Mouse (Mus musculus): ENCODE results near the gene Zfp729a.
"Not testable (repeated sequence)": the region's sequence is repeated elsewhere in the genome, so short reads cannot be mapped to it uniquely, and the experiment has no call there.

Gene Zfp729a

GRCm38 (mm10) chr13:67637294-67638007 is at the start of gene Zfp729a, which contains the start of gene Gm49345:
Gene Zfp729a, minus strand, starts transcription at chr13:67637791.
Gene Gm49345, minus strand, starts transcription at chr13:67637769.
- peak; percentile 92 for DNase-seq (ENCODE audit: low spot score)

GRCm38 (mm10) chr13:67686971-67687370 is 49.4 kb upstream of the Zfp729a start, which contains the start of gene Zfp738:
Gene Zfp738, minus strand, starts transcription at chr13:67687071.
- DNase-seq (ENCODE audit: low spot score) = no peak

- not testable (repeated sequence) for DNase-seq (ENCODE audit: low spot score)
Observed at GRCm38 (mm10) chr13:67683841-67684240, 46.2 kb upstream of the Zfp729a start.

- peak; percentile 88 for DNase-seq (ENCODE audit: low spot score)
Observed at GRCm38 (mm10) chr13:67682959-67683735, 45.6 kb upstream of the Zfp729a start.

- no peak for DNase-seq (ENCODE audit: low spot score)
Observed at GRCm38 (mm10) chr13:67674902-67675301, 37.3 kb upstream of the Zfp729a start.

- no peak for DNase-seq (ENCODE audit: low spot score)
Observed at GRCm38 (mm10) chr13:67652496-67652895, 14.9 kb upstream of the Zfp729a start.

GRCm38 (mm10) chr13:67610108-67610507 is 27.5 kb downstream of the Zfp729a start:
- DNase-seq (ENCODE audit: low spot score) = peak; percentile 16

- peak; percentile 88 for DNase-seq (ENCODE audit: low spot score)
Observed at GRCm38 (mm10) chr13:67609066-67609876, 28.3 kb downstream of the Zfp729a start, which contains the start of gene Zfp729b. Gene Zfp729b, minus strand, starts transcription at chr13:67609707.

GRCm38 (mm10) chr13:67572591-67573189 is 64.9 kb downstream of the Zfp729a start:
- DNase-seq (ENCODE audit: low spot score) = no peak
